Mouse (Mus musculus) left cerebral cortex, adult 2 months (tissue): ENCODE data around the gene Krt18. TPM values are rescaled to one million over a fixed set of nuclear protein-coding genes. Genes with fewer than 3 reads are reported as not detected.

Source experiments
- DNase-seq, 2 experiments: peaks; one replicate each; pipeline ENCODE4 v3.0.0; 2021 to 2022; ENCODE audit warnings: low spot score in 2 of 2, mixed read lengths in 1 of 2; ENCODE audit errors: extremely low spot score in 1 of 2
- H3K27ac ChIP-seq: fragments of 200-600 bp; 2 replicates; pipeline ENCODE4 v1.8.1; 2022
- H3K4me3 ChIP-seq: fragments of 200-600 bp; 2 replicates; pipeline ENCODE4 v1.8.1; 2022
- CTCF ChIP-seq: fragments of 200-600 bp; IDR thresholded peaks from 2 replicates; pipeline ENCODE4 v1.8.1; 2022; ENCODE audit warnings: antibody characterized with exemption, mild to moderate bottlenecking, moderate library complexity
- intact Hi-C: fragments of 180-260 bp; cut with DNase I; formaldehyde crosslinking; loops from one replicate; pipeline ENCODE4 v1.15.1; 2025
- total RNA-seq, 2 experiments: library from RNA; stranded (reverse); gene quantifications; 2 replicates each; pipeline ENCODE4 v1.2.3; 2021

Gene Krt18
- total RNA-seq, 2 experiments from 2014 or later: 0.33 to 0.38 TPM

DNA sequence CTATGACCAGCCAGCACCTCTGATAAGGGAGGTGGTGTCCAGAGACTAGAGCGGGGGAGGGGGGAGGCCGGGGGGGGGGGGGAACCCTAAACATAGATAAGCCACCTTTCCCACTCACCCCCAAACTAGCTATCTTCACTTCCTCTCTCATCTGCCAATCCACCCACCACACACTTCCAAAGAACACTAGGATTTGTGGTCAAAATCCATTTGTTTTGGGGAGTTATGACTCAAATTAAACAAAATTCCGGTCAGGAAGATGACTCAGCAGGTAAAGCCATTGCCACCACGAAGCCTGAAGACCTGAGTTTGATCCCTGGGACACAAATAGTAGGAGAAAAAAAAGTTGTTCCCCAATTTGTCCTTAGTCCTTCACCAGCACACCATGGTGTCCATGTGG, 13.1 kb upstream of the Krt18 start:
- DNase-seq: no peak
- TF ChIP-seq CTCF: no peak
- Histone ChIP-seq H3K4me3 (no peak overlapping the region), H3K27ac (no peak overlapping the region)
- intact Hi-C loops: no loop called here

DNA sequence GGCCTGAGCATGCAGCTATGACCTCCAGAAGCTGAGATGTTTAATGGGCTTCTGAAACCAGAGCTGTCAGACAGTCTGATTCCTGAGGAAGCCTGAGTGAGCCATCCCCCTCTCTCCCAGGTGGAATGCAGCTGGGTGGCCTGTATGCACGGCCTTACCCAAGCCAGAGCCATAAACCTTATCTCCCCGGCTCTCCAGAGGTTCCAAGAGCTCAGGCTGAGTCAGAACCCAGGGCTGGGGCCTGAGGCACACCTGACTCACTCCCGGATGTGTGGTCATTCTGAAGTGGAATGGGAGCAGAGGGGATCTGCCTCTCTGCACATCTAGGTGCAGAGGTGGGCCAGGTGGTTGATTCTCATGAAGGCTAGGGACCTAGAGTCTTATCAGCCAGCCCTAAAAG, 11.9 kb upstream of the Krt18 start:
- Histone ChIP-seq H3K27ac (no peak overlapping the region), H3K4me3 (no peak overlapping the region)
- DNase-seq: no peak
- no peak for TF ChIP-seq CTCF
- intact Hi-C loops: no loop called here

DNA sequence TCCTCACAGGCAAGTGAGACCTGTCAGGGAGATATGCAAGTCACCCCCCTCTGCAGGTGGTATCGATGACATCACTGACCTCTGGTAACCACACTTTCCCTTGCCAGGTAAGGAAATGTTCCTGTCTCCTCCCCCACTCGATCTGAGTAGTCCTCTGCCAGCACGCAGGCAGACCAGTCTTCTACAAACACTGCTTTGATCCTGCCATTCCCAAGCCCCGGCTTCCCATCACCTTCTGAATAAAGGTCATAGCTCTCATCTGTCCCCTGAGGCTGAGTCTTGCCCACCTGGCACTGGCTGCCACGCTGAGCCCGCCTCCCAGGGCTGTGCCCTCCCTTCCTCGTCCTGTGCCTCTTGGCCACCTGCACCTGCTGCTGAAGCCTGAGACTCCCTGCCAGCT, 11.2 kb upstream of the Krt18 start:
- no peak overlapping the region for H3K4me3 ChIP-seq
- DNase-seq: no peak
- no peak for TF ChIP-seq CTCF
- no peak overlapping the region for H3K27ac ChIP-seq
- intact Hi-C loops: no loop called here

DNA sequence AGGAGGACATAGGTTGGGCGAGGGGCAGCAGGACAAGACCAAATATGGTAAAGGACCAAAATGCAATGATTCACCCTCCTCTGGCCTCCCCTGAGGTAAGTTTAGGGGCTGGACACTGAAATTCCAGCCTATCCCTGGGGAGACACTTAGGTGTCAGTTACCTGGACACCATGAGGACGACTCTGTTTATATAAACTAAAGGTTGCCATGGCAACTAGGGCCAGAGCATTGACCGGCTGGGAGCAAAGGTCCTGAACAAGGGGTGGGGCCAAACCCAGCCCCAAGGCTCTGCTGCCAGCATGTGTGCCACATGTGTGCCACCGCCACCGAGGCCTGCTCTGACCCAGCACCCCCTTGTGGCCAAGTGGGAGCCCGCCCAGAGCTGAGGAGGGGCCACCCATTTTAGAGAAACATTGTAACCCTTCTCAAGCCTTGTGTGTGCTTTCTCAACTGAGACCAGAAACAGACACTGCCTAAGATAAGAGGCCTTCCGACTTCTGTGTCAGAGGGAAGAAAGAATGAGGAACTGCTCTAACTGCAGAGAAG, 10.0 kb upstream of the Krt18 start:
- no peak for DNase-seq
- Histone ChIP-seq H3K4me3 (no peak overlapping the region), H3K27ac (no peak overlapping the region)
- TF ChIP-seq CTCF: no peak; the same call in 1 of the 2 replicates
- intact Hi-C loops: no loop called here

DNA sequence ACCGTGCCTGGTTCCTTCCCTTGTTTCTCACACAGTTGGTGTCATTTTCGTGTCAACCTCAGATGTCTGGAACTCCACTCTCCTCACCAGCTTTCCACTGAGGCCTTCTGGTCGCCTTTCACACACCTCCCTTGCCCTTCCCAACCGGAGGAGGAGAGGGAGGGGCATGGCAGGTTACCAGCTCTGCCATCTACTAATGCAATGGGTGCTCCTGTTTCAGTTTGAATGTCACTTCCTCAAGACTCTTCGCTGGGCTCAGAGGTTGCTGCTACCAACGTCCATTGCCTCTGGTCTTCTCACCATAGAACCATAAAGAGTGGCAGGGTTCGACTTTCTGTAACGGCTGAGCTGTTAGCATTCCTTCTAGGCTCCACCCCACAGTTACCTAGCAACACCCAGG, 5.5 kb upstream of the Krt18 start:
- Histone ChIP-seq H3K4me3 (no peak overlapping the region), H3K27ac (no peak overlapping the region)
- DNase-seq: no peak
- TF ChIP-seq CTCF: no peak
- intact Hi-C loops: no loop called here

DNA sequence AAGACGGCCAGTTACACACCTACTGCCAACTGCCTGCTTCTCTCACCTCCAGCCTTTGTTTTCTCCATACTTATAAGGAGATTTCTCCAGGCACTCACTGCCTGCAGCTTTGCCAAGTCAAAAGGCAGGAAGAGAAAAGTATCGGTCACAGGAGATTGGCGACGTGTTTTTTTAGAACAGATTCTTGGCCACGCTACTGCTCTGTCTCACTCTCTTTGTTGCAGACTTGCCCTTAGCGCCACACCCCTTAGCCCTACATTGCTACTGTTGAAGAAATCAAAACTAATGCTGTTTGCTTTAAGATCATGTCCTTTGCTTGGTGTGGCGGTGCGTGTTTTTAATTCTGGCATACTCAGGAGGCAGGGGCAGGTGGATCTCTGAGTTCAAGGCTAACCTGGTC, 4.1 kb upstream of the Krt18 start:
- no peak overlapping the region for H3K27ac ChIP-seq
- DNase-seq: no peak
- intact Hi-C loops: no loop called here
- no peak overlapping the region for H3K4me3 ChIP-seq
- no peak for TF ChIP-seq CTCF

DNA sequence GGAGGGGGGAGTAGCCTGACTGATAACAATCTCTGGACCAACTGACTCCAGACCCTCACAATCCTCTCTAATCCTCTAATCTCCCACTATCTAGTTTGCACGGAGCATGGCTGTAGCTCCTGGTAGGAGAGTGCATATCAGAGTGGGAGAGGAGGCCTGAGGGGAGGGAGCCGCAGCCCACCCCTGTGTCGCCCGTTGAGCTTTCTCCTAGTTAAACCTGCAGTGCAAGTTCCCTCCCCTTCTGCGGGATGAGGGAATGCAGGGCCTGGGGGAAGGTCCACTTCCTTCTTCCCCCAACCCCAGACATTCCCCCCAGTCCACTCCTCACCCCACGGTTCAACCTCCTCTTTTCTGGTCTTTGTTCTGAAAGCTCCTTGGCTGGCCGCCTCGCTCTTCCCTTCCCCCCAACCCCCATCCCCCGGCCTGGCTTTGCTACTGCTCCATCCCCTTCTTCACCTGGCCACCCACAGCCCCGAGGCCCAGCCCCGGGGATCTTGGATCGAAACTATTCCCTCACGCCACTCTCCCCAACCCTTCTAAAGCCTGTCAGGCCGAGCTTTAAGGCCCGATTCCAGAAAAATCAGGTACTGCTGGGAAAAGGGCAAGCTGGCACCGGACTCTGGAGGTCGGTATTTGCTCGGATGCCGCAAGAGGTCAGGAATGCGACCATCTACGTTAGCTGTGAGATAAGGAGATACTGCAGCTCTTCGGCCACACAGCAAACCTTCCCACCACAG, 2.7 kb upstream of the Krt18 start:
- no peak overlapping the region for H3K4me3 ChIP-seq
- DNase-seq: no peak
- TF ChIP-seq CTCF: no peak
- intact Hi-C loops: no loop called here
- H3K27ac ChIP-seq: no peak overlapping the region

DNA sequence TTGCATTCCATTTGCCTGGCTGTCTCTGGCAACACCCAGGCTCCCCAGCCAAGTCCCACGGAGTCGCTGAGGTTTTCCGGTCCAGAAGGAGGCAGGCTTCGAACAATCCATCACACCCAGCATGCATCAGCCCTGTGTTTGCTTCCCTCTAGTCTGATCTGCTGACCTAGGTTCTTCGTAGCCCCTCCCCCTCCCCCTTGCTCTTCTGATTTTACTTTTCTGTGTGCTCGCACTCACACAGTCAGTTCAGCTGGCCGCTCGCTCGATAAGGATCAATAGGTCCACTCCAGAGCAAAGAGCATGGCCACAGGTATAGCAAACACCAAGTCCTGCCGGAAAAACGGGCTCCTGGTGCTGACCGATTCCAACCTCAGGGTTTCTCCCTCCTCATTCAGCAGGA, 1.6 kb upstream of the Krt18 start:
- TF ChIP-seq CTCF: no peak
- H3K4me3 ChIP-seq: no peak overlapping the region
- intact Hi-C loops: no loop called here
- no peak overlapping the region for H3K27ac ChIP-seq
- DNase-seq: no peak

DNA sequence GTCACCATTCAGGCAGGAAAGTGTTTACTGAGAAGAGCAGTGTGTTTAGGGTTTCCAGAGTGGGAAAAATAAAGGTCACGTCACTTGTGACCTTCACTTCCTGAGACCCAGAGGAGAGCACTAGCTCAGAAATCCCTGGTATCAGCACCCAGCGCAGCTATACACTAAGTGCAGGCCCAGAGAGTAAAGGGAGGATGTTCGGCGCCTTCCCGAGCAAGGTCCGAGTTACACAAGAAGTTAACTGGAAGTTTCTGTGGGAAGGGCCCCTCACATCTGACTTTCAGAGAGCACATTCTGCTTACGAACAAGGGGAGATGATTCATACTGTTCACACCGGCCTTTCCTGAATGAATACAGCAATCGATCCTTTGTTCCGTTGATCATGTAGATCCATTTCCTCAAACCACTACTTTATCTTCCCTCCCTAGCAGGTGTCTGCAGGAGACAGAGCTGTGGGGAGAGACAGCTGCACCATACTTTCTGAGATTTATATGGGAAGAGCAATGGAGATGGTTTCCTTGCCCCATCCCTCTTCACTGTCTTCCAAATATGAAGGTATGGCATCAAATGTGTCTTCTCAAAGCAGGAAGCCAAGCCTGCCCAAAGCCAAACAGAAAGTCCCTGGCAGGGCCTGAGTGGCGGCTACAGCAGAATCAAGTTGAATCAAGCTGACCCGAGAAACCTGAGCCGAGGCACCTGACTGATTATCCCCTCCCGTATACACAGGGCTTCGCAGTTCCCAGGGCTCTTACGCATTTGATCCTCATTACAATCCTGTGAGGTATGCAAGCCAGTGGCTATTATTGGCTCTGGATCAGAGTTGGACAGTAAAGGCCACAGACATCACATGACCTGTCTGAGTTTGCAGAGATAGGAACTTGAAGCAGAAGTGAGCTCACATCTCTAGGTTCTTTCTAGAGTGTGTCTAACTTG, 6.4 kb downstream of the Krt18 start:
- H3K4me3 ChIP-seq: no peak overlapping the region
- no peak for DNase-seq
- no peak for TF ChIP-seq CTCF
- intact Hi-C loops: no loop called here
- no peak overlapping the region for H3K27ac ChIP-seq

DNA sequence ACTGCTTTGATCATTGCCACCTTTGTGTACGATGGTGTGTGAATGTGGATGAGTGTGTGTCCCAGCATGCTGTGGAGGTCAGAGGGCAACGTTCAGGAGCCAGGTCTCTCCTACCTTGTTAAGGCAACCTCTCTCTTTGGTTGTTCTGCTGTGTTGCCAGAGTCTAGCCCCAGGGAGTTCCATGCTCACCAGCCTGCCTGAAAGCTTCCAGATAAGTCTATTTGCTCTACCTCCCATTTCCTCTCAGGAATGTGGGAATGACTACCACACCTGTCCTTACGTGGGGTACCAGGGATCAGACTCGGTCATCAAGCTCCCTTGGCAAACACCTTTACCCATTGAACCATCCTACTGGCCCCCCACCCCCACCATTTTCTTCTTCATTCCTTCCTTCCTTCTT, 12.3 kb downstream of the Krt18 start:
- intact Hi-C loops: no loop called here
- no peak overlapping the region for H3K27ac ChIP-seq
- DNase-seq: no peak
- no peak overlapping the region for H3K4me3 ChIP-seq
- TF ChIP-seq CTCF: no peak

DNA sequence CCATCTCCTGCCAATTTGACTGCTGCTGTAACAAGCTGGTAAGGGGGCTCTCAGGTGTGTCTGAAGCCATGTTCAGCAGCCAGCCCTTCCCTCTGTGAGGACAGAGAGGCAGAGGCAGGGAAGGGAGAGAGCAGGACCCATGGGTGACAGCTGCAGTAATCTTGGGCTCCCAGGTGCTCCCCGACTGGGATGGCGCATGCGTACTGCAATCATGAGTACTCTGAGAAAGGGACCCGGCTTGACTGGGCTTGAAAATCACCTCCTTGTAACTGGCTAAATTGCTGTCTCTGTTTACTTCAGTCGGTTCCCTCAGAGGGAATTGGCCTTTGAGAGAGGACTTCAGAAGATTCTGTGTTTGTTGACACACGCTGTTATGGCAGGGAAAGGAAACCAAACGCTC, 14.0 kb downstream of the Krt18 start:
- TF ChIP-seq CTCF: no peak
- H3K27ac ChIP-seq: no peak overlapping the region
- intact Hi-C loops: no loop called here
- H3K4me3 ChIP-seq: no peak overlapping the region
- DNase-seq: no peak

DNA sequence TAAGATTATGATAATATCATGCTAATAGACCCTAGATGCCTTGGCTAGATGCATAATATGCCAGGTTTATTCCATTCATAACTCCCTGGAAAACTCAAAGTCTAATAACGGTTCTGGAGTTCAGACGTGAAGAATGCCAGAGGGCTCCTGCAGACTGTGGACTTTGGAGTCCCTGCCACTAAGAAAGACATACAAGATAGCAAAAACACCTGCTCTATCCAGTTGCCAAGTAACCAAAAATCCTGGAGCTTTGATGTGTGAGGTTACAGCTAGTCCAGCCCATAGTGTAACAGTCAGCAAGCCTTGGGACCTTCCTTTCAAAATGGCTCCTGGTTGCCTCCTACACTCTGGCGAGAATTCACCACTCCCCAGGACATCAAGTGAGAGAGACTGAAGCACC, 16.8 kb downstream of the Krt18 start:
- intact Hi-C loops: no loop called here
- DNase-seq: no peak
- no peak overlapping the region for H3K4me3 ChIP-seq
- H3K27ac ChIP-seq: no peak overlapping the region
- TF ChIP-seq CTCF: no peak
